Mouse (Mus musculus) embryonic facial prominence, embryonic 12.5 days (tissue): Measurements from ENCODE around the gene Mosmo. TPM values are rescaled to one million over a fixed set of nuclear protein-coding genes. Genes with fewer than 3 reads are reported as not detected.

ENCODE experiments used
- ATAC-seq: fragments of 200-750 bp; cut with Nextera tagmentation; 2 replicates; pipeline ENCODE4 v1.8.0; 2017; ENCODE audit not compliant: insufficient number of reproducible peaks, insufficient read depth, low FRiP score, low TSS enrichment
- H3K27ac ChIP-seq: fragments of 300-500 bp; sonication (generic); 2 replicates; pipeline ENCODE4 v1.5.1; 2016; ENCODE audit warnings: mild to moderate bottlenecking
- H3K27me3 ChIP-seq: fragments of 300-500 bp; sonication (generic); 2 replicates; pipeline ENCODE4 v1.6.1; 2016; ENCODE audit warnings: mild to moderate bottlenecking, moderate library complexity
- H3K36me3 ChIP-seq: fragments of 300-500 bp; sonication (generic); 2 replicates; pipeline ENCODE4 v1.6.1; 2016; ENCODE audit warnings: mild to moderate bottlenecking
- H3K4me1 ChIP-seq: fragments of 300-500 bp; sonication (generic); 2 replicates; pipeline ENCODE4 v1.6.1; 2016
- H3K4me2 ChIP-seq: fragments of 300-500 bp; sonication (generic); replicated peaks from 2 replicates; pipeline ENCODE4 v1.6.1; 2016; ENCODE audit warnings: mild to moderate bottlenecking, moderate library complexity
- H3K4me3 ChIP-seq: fragments of 300-500 bp; sonication (generic); 2 replicates; pipeline ENCODE4 v1.5.1; 2016; ENCODE audit warnings: mild to moderate bottlenecking
- H3K9ac ChIP-seq: fragments of 300-500 bp; sonication (generic); 2 replicates; pipeline ENCODE4 v1.6.1; 2016; ENCODE audit warnings: mild to moderate bottlenecking, moderate library complexity
- H3K9me3 ChIP-seq: fragments of 300-500 bp; sonication (generic); 2 replicates; pipeline ENCODE4 v1.6.1; 2016; ENCODE audit warnings: mild to moderate bottlenecking, moderate library complexity
- WGBS: fragments of 180-500 bp; shearing (Covaris S2); methylation state at CpG from one replicate; pipeline ENCODE4 v1.1.7; 2016; 5-methylcytosine and 5-hydroxymethylcytosine counted together
- polyA plus RNA-seq: library from polyadenylated mRNA; unstranded; fragments of >200 nt; fragmentation: Nextera tagmentation; extraction: Ambion mirVana; gene quantifications from 2 replicates; pipeline ENCODE4 v1.2.1, GENCODE M21; 2016

Gene Mosmo
- polyA plus RNA-seq, 1 experiment from 2014 or later, result 15.4 TPM

DNA sequence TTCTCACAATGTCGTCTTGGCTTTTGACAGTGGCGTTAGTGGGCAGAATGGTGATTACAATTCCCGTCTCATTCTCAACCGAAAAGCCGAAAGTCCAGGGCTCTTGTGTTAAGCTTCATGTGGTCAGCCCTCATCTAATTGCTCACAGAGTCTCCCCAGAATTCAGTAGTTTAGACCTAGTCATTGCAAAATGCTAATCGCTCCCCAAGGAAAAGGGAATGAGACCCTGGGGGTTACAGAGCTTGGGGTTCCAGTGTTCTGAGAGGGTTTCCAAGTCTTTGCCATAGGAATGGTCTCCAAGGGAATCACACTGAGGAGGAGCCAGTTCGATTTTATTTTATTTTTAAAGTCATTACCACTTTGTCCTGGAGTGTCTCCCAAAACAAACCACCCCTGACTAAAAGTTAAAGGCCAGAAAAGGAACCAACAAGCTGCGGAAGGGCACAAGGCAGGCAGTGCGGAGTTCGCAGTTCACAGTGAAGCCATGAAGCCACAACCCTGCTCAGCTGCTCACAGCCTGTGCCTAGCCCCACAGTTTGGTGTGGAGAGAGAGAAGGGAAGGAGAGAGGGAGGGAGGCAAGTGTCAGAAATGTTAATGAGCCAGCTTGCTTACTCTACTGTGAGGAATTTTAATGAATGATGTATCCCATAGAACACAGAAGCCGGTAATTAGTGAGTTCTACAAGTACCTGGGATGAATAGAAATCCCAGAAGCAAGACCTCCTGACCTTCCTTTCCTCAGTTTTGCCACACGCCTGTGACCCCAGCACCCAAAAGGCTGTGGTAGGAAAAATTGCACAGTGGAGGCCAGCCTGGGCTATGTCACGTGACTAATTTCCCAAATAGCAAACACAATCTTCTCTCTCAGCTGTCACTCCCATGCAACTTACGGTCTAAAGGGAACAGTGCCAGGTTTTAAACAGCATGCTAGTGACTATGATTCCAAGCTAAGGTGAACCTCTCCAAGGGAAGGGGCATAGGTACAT, 66.2 kb downstream of the Mosmo start:
- no peaks in the 10 kb centered on the region for H3K36me3 ChIP-seq
- no peak for ATAC-seq
- no peak overlapping the region for H3K4me3 ChIP-seq
- H3K27me3 ChIP-seq, result no peaks in the 10 kb centered on the region
- H3K9me3 ChIP-seq, result no peaks in the 10 kb centered on the region
- H3K9ac ChIP-seq, result no peak overlapping the region
- WGBS, result 75% methylated on average over 14 of the region's 14 CpGs
- H3K27ac ChIP-seq, result no peak overlapping the region
- no peak overlapping the region for H3K4me2 ChIP-seq
- H3K4me1 ChIP-seq, result no peaks in the 10 kb centered on the region

DNA sequence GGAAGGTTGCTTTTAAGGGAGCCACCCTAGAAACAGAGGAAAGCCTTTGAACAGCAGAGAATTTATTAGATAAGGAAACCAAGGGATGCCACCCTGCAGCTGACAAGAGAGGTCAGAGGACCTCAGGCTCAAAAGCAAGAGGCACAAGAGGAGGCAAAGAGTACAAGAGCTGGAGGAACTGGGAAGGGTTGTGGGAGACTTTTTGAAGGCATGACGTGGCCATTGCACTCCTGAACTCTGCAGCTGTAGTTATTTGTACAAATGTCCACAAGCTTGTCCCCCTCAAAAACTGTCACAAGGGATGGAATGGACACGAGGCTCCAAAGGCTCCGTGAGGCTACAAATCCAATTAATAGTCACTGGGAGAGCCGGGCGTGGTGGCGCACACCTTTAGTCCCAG, 67.2 kb downstream of the Mosmo start:
- WGBS, result 88% methylated on average over 6 of the region's 6 CpGs
- no peak for ATAC-seq
- H3K4me1 ChIP-seq, result no peaks in the 10 kb centered on the region
- no peak overlapping the region for H3K9ac ChIP-seq
- H3K4me3 ChIP-seq, result no peak overlapping the region
- H3K4me2 ChIP-seq, result no peak overlapping the region
- no peaks in the 10 kb centered on the region for H3K9me3 ChIP-seq
- no peaks in the 10 kb centered on the region for H3K36me3 ChIP-seq
- no peaks in the 10 kb centered on the region for H3K27me3 ChIP-seq
- no peak overlapping the region for H3K27ac ChIP-seq

DNA sequence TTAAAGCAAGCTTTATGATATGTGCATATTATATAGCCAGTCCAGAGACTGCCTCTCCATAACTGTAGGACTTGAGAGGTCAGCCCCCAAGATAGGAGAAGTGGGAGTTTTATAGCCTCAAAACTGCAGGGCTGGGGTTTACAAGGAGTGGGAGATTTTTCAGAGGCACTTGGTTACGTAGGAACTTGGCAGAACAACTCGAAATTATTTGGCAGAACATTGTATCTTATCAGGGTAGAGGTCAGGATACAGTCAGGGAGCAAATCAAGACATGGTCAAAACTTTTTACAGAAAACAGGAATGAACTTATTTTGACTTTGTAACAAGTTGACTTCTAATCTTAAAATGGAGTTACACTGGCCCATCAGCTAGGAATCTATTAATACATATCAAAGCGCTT, 68.6 kb downstream of the Mosmo start:
- H3K27ac ChIP-seq, result no peak overlapping the region
- no peaks in the 10 kb centered on the region for H3K9me3 ChIP-seq
- no peak overlapping the region for H3K4me2 ChIP-seq
- no peaks in the 10 kb centered on the region for H3K27me3 ChIP-seq
- H3K9ac ChIP-seq, result no peak overlapping the region
- no peaks in the 10 kb centered on the region for H3K36me3 ChIP-seq
- no peaks in the 10 kb centered on the region for H3K4me1 ChIP-seq
- ATAC-seq, result no peak
- H3K4me3 ChIP-seq, result no peak overlapping the region
- 80% methylated on average over 3 of the region's 3 CpGs for WGBS

DNA sequence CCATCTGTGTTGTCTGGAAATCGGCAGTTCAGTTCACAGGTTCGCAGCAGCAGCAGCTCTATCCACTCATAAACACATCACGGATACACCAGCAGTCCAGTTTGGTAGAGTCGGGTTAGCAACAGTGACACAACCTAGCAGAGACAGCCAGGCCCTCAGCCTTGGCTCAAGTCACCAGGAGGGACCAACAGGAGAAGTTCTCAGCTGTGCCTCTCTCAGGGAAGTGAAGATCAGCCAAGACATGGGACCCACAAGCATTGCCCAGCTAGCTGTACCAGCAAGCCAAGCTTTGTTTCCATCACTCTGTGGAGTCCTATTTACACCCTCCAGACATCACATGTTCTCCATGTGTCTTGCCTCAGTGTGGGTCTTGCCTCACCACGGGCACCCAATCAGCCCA, 69.4 kb downstream of the Mosmo start:
- Histone ChIP-seq H3K4me1 (no peaks in the 10 kb centered on the region), H3K9ac (no peak overlapping the region), H3K9me3 (no peaks in the 10 kb centered on the region), H3K27me3 (no peaks in the 10 kb centered on the region), H3K4me2 (no peak overlapping the region), H3K27ac (no peak overlapping the region), H3K36me3 (no peaks in the 10 kb centered on the region), H3K4me3 (no peak overlapping the region)
- ATAC-seq, result no peak
- WGBS, result 87% methylated on average over 5 of the region's 5 CpGs

DNA sequence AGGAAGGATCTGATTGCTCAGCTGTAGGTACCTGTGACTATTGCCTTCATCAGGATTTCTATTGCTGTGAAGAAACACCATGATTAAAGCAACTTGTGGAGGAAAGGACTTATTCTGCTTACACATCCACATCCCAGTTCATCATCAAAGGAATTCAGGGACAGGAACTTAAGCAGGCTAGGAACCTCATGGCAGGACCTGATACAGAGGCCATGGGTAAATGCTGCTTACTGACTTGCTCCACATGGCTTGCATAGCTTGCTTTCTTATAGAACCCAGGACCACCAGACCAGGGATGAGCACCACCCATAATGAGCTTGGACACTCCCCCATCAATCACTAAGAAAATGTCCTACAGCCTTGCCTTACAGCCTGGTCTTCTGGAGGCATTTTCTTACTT, 71.1 kb downstream of the Mosmo start:
- H3K4me1 ChIP-seq, result no peaks in the 10 kb centered on the region
- no peak overlapping the region for H3K27ac ChIP-seq
- H3K36me3 ChIP-seq, result no peaks in the 10 kb centered on the region
- H3K4me2 ChIP-seq, result no peak overlapping the region
- H3K9ac ChIP-seq, result no peak overlapping the region
- ATAC-seq, result no peak
- no peak overlapping the region for H3K4me3 ChIP-seq
- H3K27me3 ChIP-seq, result no peaks in the 10 kb centered on the region
- no peaks in the 10 kb centered on the region for H3K9me3 ChIP-seq

DNA sequence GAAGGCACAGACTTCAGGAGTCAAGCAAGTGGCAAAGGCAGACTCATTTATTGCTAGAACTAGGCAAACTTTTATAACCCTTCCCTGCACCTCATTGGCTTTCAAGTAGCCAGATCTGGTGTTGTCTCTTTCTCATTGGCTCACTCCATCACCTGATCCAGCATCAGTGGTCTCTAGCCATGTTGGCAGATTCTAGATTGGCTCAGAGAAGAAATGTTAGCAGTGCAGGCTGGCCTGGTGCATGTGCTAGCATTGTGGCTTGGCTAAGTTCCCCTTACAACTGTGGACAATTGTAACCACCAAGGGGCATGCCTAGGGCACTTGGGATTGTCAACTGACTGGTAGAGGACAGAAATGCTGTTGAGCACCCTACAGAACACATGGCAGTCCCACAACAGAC, 73.9 kb downstream of the Mosmo start:
- no peak for ATAC-seq
- Histone ChIP-seq H3K27ac (no peak overlapping the region), H3K9ac (no peak overlapping the region), H3K36me3 (no peaks in the 10 kb centered on the region), H3K4me1 (no peaks in the 10 kb centered on the region), H3K9me3 (no peaks in the 10 kb centered on the region), H3K4me2 (no peak overlapping the region), H3K4me3 (no peak overlapping the region), H3K27me3 (no peaks in the 10 kb centered on the region)

DNA sequence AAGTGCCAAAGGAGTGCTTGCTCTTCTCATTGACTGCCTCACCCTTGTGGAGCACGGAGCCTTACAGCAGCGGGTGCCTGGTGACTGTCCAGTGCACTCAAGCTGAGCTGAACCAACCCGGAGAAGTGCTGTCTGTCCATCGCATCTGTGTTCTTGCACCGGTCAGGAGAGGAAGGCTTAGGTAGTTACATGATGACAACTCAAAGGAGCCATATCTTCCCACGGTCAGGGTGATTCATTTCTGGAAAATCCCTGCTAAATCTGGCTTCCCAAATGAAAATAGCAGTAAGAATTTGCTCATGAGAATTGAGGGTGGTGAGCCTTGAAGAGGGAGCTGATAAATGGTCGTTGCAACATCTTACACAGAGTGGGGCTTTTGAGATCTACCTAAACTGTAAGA, 74.5 kb downstream of the Mosmo start:
- Histone ChIP-seq H3K4me3 (no peak overlapping the region), H3K36me3 (no peaks in the 10 kb centered on the region), H3K9me3 (no peaks in the 10 kb centered on the region), H3K27ac (no peak overlapping the region), H3K9ac (no peak overlapping the region), H3K4me1 (no peaks in the 10 kb centered on the region), H3K4me2 (no peak overlapping the region), H3K27me3 (no peaks in the 10 kb centered on the region)
- WGBS, result 85% methylated on average over 7 of the region's 7 CpGs
- no peak for ATAC-seq

DNA sequence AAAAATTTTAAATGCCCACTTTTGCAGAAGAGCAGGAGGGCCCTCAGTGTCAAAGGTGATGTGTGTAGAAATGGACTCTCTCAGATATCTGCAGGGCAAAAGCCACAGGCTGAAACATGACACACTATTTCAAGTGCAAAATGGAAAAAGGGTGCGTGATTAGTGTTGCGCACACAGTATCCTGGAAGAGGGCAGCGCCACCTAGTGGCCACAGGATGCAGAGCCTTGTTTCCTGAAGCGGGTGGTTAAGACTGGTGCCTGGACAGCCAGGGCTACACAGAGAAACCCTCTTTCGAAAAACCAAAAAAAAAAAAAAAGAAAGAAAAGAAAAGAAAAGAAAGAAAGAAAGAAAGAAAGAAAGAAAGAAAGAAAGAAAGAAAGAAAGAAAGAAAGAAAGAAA, 77.3 kb downstream of the Mosmo start:
- WGBS, result 6% methylated on average over 5 of the region's 5 CpGs
- Histone ChIP-seq H3K9me3 (no peaks in the 10 kb centered on the region), H3K4me2 (no peak overlapping the region), H3K36me3 (no peaks in the 10 kb centered on the region), H3K9ac (no peak overlapping the region), H3K4me3 (no peak overlapping the region), H3K27ac (no peak overlapping the region), H3K27me3 (no peaks in the 10 kb centered on the region), H3K4me1 (no peaks in the 10 kb centered on the region)
- ATAC-seq, result no peak

DNA sequence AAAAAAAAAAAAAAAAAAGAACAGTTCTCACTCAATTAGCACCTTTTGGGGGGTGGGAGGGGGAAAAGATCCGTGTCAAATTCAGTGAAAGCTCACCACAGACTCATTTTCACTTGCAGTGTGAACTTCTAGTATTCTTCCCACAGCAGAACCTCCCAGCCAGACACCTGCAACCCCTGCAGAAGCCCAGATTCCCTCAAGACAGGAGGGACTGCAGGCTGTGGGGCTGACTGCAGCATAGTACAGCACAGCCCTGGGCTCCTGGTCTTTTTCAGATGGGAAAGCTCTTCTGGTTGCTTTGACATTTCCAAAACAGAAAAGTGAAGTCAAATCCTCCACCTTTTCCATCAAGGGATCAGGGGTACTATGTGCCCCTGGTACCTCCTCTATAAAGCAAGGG, 90.0 kb downstream of the Mosmo start:
- H3K27ac ChIP-seq, result no peak overlapping the region
- H3K9ac ChIP-seq, result no peak overlapping the region
- no peaks in the 10 kb centered on the region for H3K4me1 ChIP-seq
- H3K4me2 ChIP-seq, result no peak overlapping the region
- 16% methylated on average over 1 of the region's 1 CpGs for WGBS
- H3K27me3 ChIP-seq, result no peaks in the 10 kb centered on the region
- no peak for ATAC-seq
- no peaks in the 10 kb centered on the region for H3K9me3 ChIP-seq
- no peak overlapping the region for H3K4me3 ChIP-seq
- no peaks in the 10 kb centered on the region for H3K36me3 ChIP-seq

DNA sequence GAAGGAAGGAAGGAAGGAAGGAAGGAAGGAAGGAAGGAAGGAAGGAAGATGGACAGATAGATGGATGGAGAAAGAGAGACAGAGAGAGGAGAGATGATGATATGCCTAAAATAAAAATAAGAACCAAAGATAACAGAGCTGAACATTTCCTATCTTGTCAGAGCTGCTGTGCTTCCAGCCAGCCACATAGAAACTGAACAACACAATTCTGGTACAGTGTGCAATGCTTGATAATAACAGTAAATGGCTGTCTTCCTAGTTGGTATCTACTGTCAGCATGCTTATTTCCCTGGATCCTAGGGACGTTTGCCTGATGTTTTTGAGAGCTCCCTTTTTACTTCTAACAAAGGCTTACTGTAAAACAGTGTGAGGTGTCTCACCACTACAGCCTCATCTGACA, 94.0 kb downstream of the Mosmo start:
- ATAC-seq, result no peak
- WGBS, result 60% methylated on average over 1 of the region's 1 CpGs
- H3K27ac ChIP-seq, result no peak overlapping the region
- H3K9ac ChIP-seq, result no peak overlapping the region
- no peak overlapping the region for H3K4me2 ChIP-seq
- no peaks in the 10 kb centered on the region for H3K27me3 ChIP-seq
- H3K9me3 ChIP-seq, result no peaks in the 10 kb centered on the region
- no peak overlapping the region for H3K4me3 ChIP-seq
- H3K36me3 ChIP-seq, result no peaks in the 10 kb centered on the region
- no peaks in the 10 kb centered on the region for H3K4me1 ChIP-seq

DNA sequence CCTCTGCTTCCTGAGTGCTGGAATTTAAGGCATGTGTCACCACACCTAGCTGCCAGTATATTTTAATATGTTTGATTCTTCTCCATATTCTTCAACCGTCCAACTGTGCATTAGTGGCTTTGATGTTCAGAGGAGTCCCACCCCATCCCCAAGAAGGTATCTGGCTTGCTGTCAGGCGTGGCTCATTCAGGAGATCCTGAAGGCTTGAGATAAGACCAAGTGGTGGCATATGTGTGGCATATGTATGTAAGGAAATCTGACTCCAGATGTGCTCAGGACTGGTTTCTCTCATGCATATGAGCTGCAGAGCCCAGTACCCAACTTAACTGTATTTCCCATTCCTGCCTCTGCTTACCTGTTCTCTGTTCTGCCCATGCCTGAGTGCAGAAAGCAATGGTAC, 100.6 kb downstream of the Mosmo start:
- H3K4me3 ChIP-seq, result no peak overlapping the region
- no peaks in the 10 kb centered on the region for H3K9me3 ChIP-seq
- no peaks in the 10 kb centered on the region for H3K36me3 ChIP-seq
- no peaks in the 10 kb centered on the region for H3K4me1 ChIP-seq
- no peak for ATAC-seq
- 70% methylated on average over 2 of the region's 2 CpGs for WGBS
- H3K9ac ChIP-seq, result no peak overlapping the region
- no peak overlapping the region for H3K27ac ChIP-seq
- H3K27me3 ChIP-seq, result no peaks in the 10 kb centered on the region
- no peak overlapping the region for H3K4me2 ChIP-seq
